Comparison of ENCODE assay signal across 28 mouse cellular contexts in genomic region chr11:67390679-67391384, GRCm38 (mm10).
DNase-seq lines count a peak whose midpoint lies in the region; ATAC-seq and TF ChIP-seq lines count a peak whose summit lies in the region.
"Had no signal": no experiment of that assay in that cellular context is flagged by ENCODE, and none has a peak within 500 bp of the region (broad histone marks: within the 10 kb centered on the region; RNA-seq: fewer than 3 reads in every experiment).

No protein-coding gene starts in this region.

- H3K9ac ChIP-seq in lung, postnatal 0 days (replicated peaks; ENCODE audit: low read depth), result no peak overlapping the region
- H3K9ac ChIP-seq in hindbrain, embryonic 14.5 days, result no peak overlapping the region
- H3K9ac ChIP-seq: intestine, embryonic 15.5 days; limb, embryonic 12.5 days; liver, embryonic 15.5 days; midbrain, embryonic 13.5 days; neural tube, embryonic 15.5 days had no signal

- no peak for TF ChIP-seq EP300 in lung, postnatal 0 days (IDR thresholded peaks at IDR 0.05)

- H3K27ac ChIP-seq in lung, postnatal 0 days (ENCODE audit: low read length), result peak overlapping the region; percentile 64; the same call in 1 of the 2 replicates
- no peak overlapping the region for H3K27ac ChIP-seq in hindbrain, embryonic 14.5 days
- H3K27ac ChIP-seq: gastrocnemius, adult 2 months; hindbrain, embryonic 10.5 days; intestine, embryonic 15.5 days; limb, embryonic 12.5 days; liver, embryonic 15.5 days; macrophage; midbrain, embryonic 13.5 days; neural tube, embryonic 15.5 days had no signal

- no peaks in the 10 kb centered on the region for H3K36me3 ChIP-seq in lung, postnatal 0 days (ENCODE audit: insufficient read depth, low read length)
- H3K36me3 ChIP-seq in hindbrain, embryonic 14.5 days (replicated peaks; ENCODE audit: control insufficient read depth, insufficient read depth), result no peaks in the 10 kb centered on the region
- H3K36me3 ChIP-seq: hindbrain, embryonic 10.5 days; intestine, embryonic 15.5 days; limb, embryonic 12.5 days; liver, embryonic 15.5 days; midbrain, embryonic 13.5 days; neural tube, embryonic 15.5 days had no signal

- no peaks in the 10 kb centered on the region for H3K9me3 ChIP-seq in lung, postnatal 0 days (ENCODE audit: low read length)
- no peaks in the 10 kb centered on the region for H3K9me3 ChIP-seq in hindbrain, embryonic 14.5 days (ENCODE audit: control insufficient read depth, low read length)
- H3K9me3 ChIP-seq: intestine, embryonic 15.5 days; liver, embryonic 15.5 days; neural tube, embryonic 15.5 days had no signal

- TF ChIP-seq CTCF in lung, postnatal 0 days (IDR thresholded peaks at IDR 0.05), result no peak

- intact Hi-C loops in heart, postnatal 14 days (cut with DNase I), result no loop called here

- no peak overlapping the region for H3K4me2 ChIP-seq in lung, postnatal 0 days (replicated peaks; ENCODE audit: low read depth, low read length)
- no peak overlapping the region for H3K4me2 ChIP-seq in hindbrain, embryonic 14.5 days (replicated peaks)
- H3K4me2 ChIP-seq: heart, embryonic 11.5 days; intestine, embryonic 15.5 days; limb, embryonic 12.5 days; liver, embryonic 15.5 days; midbrain, embryonic 13.5 days; neural tube, embryonic 15.5 days had no signal

- no peaks in the 10 kb centered on the region for H3K4me1 ChIP-seq in lung, postnatal 0 days (ENCODE audit: insufficient read depth, low read depth, low read length)
- 0 out of 2 replicates have a peak, but pooled peaks cover 3% of the 10 kb centered on the region for H3K4me1 ChIP-seq in hindbrain, embryonic 14.5 days (replicated peaks; ENCODE audit: control insufficient read depth, insufficient read depth, low read length)
- H3K4me1 ChIP-seq: intestine, embryonic 15.5 days; limb, embryonic 12.5 days; liver, embryonic 15.5 days had no signal

- DNase-seq in heart, adult 18-20 months, result peak; percentile 44 to 45
- no peak for DNase-seq in heart, postnatal 14 days
- peak; percentile 28 for DNase-seq in 3T3-L1 (ENCODE audit: low read depth, low spot score)
- DNase-seq in Muller cell, postnatal 12 days (ENCODE audit: inconsistent ontology term), result peak; percentile 36
- DNase-seq in lung, postnatal 0 days (ENCODE audit: low spot score), result peak; percentile 67
- DNase-seq in cerebellum, adult 8-10 months, result no peak
- DNase-seq in hindbrain, embryonic 14.5 days (ENCODE audit: low spot score), result no peak
- DNase-seq in T-cell, adult 2 months (ENCODE audit: low spot score), result no peak
- DNase-seq: adrenal gland, postnatal 14 days; B cell, adult 2 months; cerebellum, adult 11-12 months; cerebellum, postnatal 10 days; gastrocnemius, adult 2 months; gastrocnemius, postnatal 36 days; kidney, adult 2 months; retina, postnatal 1 day; right cerebral cortex, postnatal 14 days; thymus, postnatal 4 days had no signal

- no peak overlapping the region for H3K4me3 ChIP-seq in lung, postnatal 0 days (ENCODE audit: low read depth, low read length)
- no peak overlapping the region for H3K4me3 ChIP-seq in hindbrain, embryonic 14.5 days (replicated peaks; ENCODE audit: low read length)
- H3K4me3 ChIP-seq: gastrocnemius, adult 2 months; hindbrain, embryonic 10.5 days; intestine, embryonic 15.5 days; limb, embryonic 12.5 days; liver, embryonic 15.5 days; midbrain, embryonic 13.5 days; neural tube, embryonic 15.5 days had no signal

- 61% methylated on average over 3 of the region's 3 CpGs for WGBS in lung, postnatal 0 days
- WGBS in hindbrain, embryonic 14.5 days, result 92% methylated on average over 3 of the region's 3 CpGs

- no peaks in the 10 kb centered on the region for H3K27me3 ChIP-seq in lung, postnatal 0 days (replicated peaks; ENCODE audit: insufficient read depth, low read length)
- H3K27me3 ChIP-seq in hindbrain, embryonic 14.5 days (ENCODE audit: control insufficient read depth, insufficient read depth, low read length), result no peaks in the 10 kb centered on the region
- H3K27me3 ChIP-seq: intestine, embryonic 15.5 days; limb, embryonic 12.5 days; liver, embryonic 15.5 days; midbrain, embryonic 13.5 days; neural tube, embryonic 15.5 days had no signal

- ATAC-seq in lung, postnatal 0 days, result peak; percentile 84
- ATAC-seq in hindbrain, embryonic 14.5 days (ENCODE audit: low FRiP score), result no peak
- ATAC-seq: forebrain, embryonic 16.5 days; hindbrain, embryonic 16.5 days; intestine, embryonic 15.5 days; midbrain, embryonic 13.5 days had no signal

Comparison
In these comparisons a context has a peak if more than half of its experiments do, and no peak if none do; other contexts are left out.
1. DNase-seq: peak in heart, adult 18-20 months (2 of 2), 3T3-L1 (single experiment), Muller cell, postnatal 12 days (single experiment) and lung, postnatal 0 days (single experiment); none in heart, postnatal 14 days (0 of 2), cerebellum, adult 8-10 months (single experiment), hindbrain, embryonic 14.5 days (single experiment) and T-cell, adult 2 months (single experiment).